Mouse (Mus musculus) ES-Bruce4 (cell line): ENCODE measurements around the gene Relt.

ENCODE experiments used
- CTCF ChIP-seq: IDR thresholded peaks from one replicate; pipeline ENCODE4 v1.8.1; 2011; ENCODE audit warnings: low read depth, low read length
- EP300 ChIP-seq: IDR thresholded peaks from 2 replicates; pipeline ENCODE4 v1.6.1; 2011; ENCODE audit warnings: low read depth, low read length; ENCODE audit not compliant: insufficient read depth
- POLR2A ChIP-seq: IDR thresholded peaks from one replicate; pipeline ENCODE4 v1.8.1; 2011; ENCODE audit warnings: low read length; ENCODE audit not compliant: insufficient read depth

DNA sequence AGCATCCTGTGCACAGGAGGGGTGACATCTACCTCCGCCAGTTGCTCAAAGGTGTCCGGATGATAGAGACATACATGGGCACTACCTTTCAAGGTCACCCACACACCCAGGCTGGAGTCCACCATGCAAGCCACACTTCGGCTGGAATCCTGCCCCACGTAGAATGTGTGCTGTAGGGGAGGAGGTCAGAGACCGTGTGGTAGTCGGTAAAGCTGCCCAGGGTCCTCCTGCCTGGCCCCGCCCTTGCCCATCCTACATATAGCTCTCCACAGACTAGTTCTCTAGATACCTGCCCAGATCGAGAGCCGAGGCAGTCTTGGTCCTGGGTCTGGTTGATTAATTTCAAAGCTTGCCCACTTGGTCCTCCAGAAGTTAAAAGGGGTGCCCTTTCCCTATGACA, 13.5 kb upstream of the Relt start:
- TF ChIP-seq CTCF (no peak), EP300 (no peak), POLR2A (no peak)
